Mouse (Mus musculus) bone marrow, adult 2 months (tissue): ENCODE data around the gene Epha4. TPM values are rescaled to one million over a fixed set of nuclear protein-coding genes. Genes with fewer than 3 reads are reported as not detected.

ENCODE experiments used
- H3K27ac ChIP-seq: fragments of 200-500 bp; 2 replicates; pipeline ENCODE4 v1.5.1; 2012; ENCODE audit warnings: low read depth, mild to moderate bottlenecking, control low read depth, inconsistent platforms, low read length; ENCODE audit not compliant: control insufficient read depth, poor library complexity, insufficient read depth
- H3K4me1 ChIP-seq: fragments of 200-500 bp; 2 replicates; pipeline ENCODE4 v1.6.1; 2011; ENCODE audit warnings: low read length; ENCODE audit not compliant: control insufficient read depth, insufficient read depth
- H3K4me3 ChIP-seq: fragments of 200-500 bp; replicated peaks from 2 replicates; pipeline ENCODE3; 2011; ENCODE audit warnings: mild to moderate bottlenecking, low read depth, low read length, control low read depth; ENCODE audit not compliant: control insufficient read depth
- CTCF ChIP-seq: fragments of 200-500 bp; IDR thresholded peaks from 2 replicates; pipeline ENCODE4 v1.5.1; 2011; ENCODE audit warnings: low read length, control low read depth; ENCODE audit not compliant: control insufficient read depth, insufficient read depth
- POLR2A ChIP-seq: fragments of 200-500 bp; IDR thresholded peaks from 2 replicates; pipeline ENCODE4 v1.6.1; 2011; ENCODE audit warnings: low read depth, mild to moderate bottlenecking, control low read depth, low read length, borderline replicate concordance; ENCODE audit not compliant: control insufficient read depth
- WGBS: fragments of 180-500 bp; shearing (Covaris S2); methylation state at CpG from one replicate; pipeline ENCODE4 v1.1.7; 2018; 5-methylcytosine and 5-hydroxymethylcytosine counted together
- polyA plus RNA-seq: library from polyadenylated mRNA; stranded (reverse); fragments of >200 nt; gene quantifications from 2 replicates; pipeline ENCODE4 v1.2.4, GENCODE M21; 2011; ENCODE audit warnings: low replicate concordance; ENCODE audit not compliant: missing spikeins, insufficient read depth, insufficient read length

The Epha4 gene
- polyA plus RNA-seq, 1 experiment = 0.80 TPM

GRCm38 (mm10) chr1:77339701-77340100 is 175.2 kb downstream of the Epha4 start:
- Histone ChIP-seq H3K4me3 (no peak overlapping the region), H3K27ac (no peak overlapping the region), H3K4me1 (no peaks in the 10 kb centered on the region)
- WGBS = 64% methylated on average over 5 of the region's 5 CpGs
- TF ChIP-seq CTCF (no peak), POLR2A (no peak)

DNA sequence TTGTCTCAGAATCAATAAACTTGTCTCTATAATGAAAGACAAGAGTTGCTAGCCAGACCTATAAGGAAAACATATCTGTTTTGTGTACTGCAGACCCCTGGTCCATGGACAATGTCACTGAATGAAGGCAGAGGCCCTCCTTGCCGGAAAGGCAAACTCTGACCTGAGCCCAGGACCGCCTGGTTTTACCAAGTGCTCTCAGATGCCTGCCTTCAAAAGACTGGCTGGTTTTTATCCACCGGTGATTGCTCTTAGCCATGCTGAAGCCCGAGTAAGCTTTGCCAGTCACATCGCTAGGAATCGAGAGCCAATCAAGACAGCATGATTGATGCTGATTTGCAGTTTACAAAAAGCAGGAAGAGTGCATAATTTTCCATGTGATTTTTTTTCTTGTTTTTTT is 176.5 kb downstream of the Epha4 start:
- TF ChIP-seq POLR2A (no peak), CTCF (no peak)
- H3K4me3 ChIP-seq = no peak overlapping the region
- no peak overlapping the region for H3K27ac ChIP-seq
- H3K4me1 ChIP-seq = no peaks in the 10 kb centered on the region
- WGBS = 70% methylated on average over 6 of the region's 6 CpGs

DNA sequence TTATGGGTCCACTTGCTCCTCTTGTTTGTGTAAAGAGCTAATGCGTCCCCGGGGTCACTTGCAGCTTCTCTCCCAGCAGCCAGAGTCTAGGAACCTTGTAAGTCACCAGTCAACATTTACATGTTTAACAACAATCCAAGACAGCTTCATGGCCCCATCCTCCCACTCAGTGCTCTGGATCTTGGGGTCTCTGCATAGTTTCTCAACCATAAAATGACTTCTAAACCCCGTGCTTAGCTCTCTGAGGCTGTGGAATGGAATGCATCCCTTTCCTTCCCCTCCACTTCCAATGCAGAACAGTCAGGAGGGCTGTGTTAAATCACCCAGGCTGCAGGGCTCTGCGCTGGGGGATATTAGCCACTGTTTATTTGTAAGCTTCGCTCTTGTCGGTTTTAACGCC is 178.0 kb downstream of the Epha4 start:
- H3K4me1 ChIP-seq = no peaks in the 10 kb centered on the region
- no peak overlapping the region for H3K4me3 ChIP-seq
- TF ChIP-seq POLR2A (no peak), CTCF (no peak)
- WGBS = 78% methylated on average over 7 of the region's 7 CpGs
- no peak overlapping the region for H3K27ac ChIP-seq

GRCm38 (mm10) chr1:77318597-77319127 is 196.2 kb downstream of the Epha4 start:
- Histone ChIP-seq H3K4me3 (no peak overlapping the region), H3K27ac (no peak overlapping the region), H3K4me1 (no peaks in the 10 kb centered on the region)
- WGBS = 77% methylated on average over 4 of the region's 4 CpGs
- no peak for TF ChIP-seq CTCF
- no peak for TF ChIP-seq POLR2A
